ENCODE assay signal across 8 mouse cellular contexts in the genomic region with DNA sequence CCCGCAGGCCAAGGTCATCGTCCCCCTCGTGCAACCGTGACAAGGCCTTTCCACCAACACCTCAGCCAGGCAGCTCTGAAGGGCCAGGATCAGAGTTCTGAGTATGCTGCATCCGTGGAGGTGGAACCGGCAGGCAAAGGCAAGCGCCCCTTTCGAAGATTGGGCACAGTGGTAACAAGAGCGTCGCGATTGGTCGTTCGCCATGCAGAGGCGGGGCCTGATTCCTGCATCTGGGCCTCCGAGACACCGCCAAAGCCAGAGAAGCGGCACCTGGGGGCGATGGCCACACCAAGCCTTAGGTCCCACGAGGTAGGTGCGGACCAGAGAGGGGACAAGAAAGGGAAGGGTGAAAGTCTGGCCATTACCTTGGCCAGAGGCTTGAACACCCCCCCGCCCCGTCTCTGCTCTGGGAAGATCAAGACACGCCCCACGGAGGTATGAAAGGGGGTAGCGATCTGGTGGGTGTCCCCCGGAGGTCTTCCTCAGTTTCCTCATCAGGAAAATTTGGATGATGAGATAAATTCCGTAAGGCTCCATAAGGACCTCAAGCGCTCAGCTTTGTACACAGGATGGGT. TPM values are rescaled to one million over a fixed set of nuclear protein-coding genes. Genes with fewer than 3 reads are reported as not detected.
DNase-seq lines count a peak whose midpoint lies in the region; ATAC-seq and TF ChIP-seq lines count a peak whose summit lies in the region.

A gene (minus strand): TSS at position 99 of the 575 bp plus-strand sequence.

- WGBS in heart, embryonic 14.5 days, result 6% methylated on average over 28 of the region's 28 CpGs
- WGBS in embryonic facial prominence, embryonic 13.5 days, result 4% methylated on average over 28 of the region's 28 CpGs
- 6% methylated on average over 28 of the region's 28 CpGs for WGBS in hindbrain, postnatal 0 days
- 9% methylated on average over 28 of the region's 28 CpGs for WGBS in liver, embryonic 11.5 days

- no peak within 1 kb of the TSS for H3K27ac ChIP-seq in heart, embryonic 14.5 days (replicated peaks in 1 of 2; ENCODE audit: control insufficient read depth in 1 of 2, insufficient read depth in 1 of 2, low read depth in 2 of 2, low read length in 2 of 2)
- no peak within 1 kb of the TSS for H3K27ac ChIP-seq in embryonic facial prominence, embryonic 13.5 days
- H3K27ac ChIP-seq in hindbrain, postnatal 0 days, result peak within 1 kb of the TSS; percentile 73
- no peak within 1 kb of the TSS for H3K27ac ChIP-seq in liver, embryonic 11.5 days (ENCODE audit: low read depth, low read length)

- H3K9ac ChIP-seq in heart, embryonic 14.5 days (ENCODE audit: low read length), result peak within 1 kb of the TSS; percentile 58
- peak within 1 kb of the TSS; percentile 68 for H3K9ac ChIP-seq in embryonic facial prominence, embryonic 13.5 days
- H3K9ac ChIP-seq in hindbrain, postnatal 0 days (replicated peaks; ENCODE audit: low read length), result peak within 1 kb of the TSS; percentile 65
- no peak within 1 kb of the TSS for H3K9ac ChIP-seq in liver, embryonic 11.5 days (ENCODE audit: low read depth, low read length)

- peaks cover 34% of the 10 kb centered on the region for H3K27me3 ChIP-seq in heart, embryonic 14.5 days (ENCODE audit: control insufficient read depth, insufficient read depth, low read length)
- peaks cover 31% of the 10 kb centered on the region for H3K27me3 ChIP-seq in embryonic facial prominence, embryonic 13.5 days
- H3K27me3 ChIP-seq in hindbrain, postnatal 0 days (ENCODE audit: insufficient read depth, low read length), result no peaks in the 10 kb centered on the region
- peaks cover 41% of the 10 kb centered on the region for H3K27me3 ChIP-seq in liver, embryonic 11.5 days (replicated peaks; ENCODE audit: control insufficient read depth, insufficient read depth, low read length)

- TF ChIP-seq CTCF in hindbrain, postnatal 0 days (IDR thresholded peaks at IDR 0.05; ENCODE audit: low read depth), result no peak

- peaks cover 14% of the 10 kb centered on the region; the same call in 1 of the 2 replicates for H3K36me3 ChIP-seq in heart, embryonic 14.5 days (ENCODE audit: control insufficient read depth, insufficient read depth, low read length)
- peaks cover 13% of the 10 kb centered on the region; the same call in 1 of the 2 replicates for H3K36me3 ChIP-seq in embryonic facial prominence, embryonic 13.5 days
- H3K36me3 ChIP-seq in hindbrain, postnatal 0 days (ENCODE audit: insufficient read depth, low read length), result no peaks in the 10 kb centered on the region
- 0 out of 2 replicates have a peak, but pooled peaks cover 4% of the 10 kb centered on the region for H3K36me3 ChIP-seq in liver, embryonic 11.5 days (ENCODE audit: control insufficient read depth, insufficient read depth, low read length)

- peaks cover 3 to 17% of the 10 kb centered on the region in 2 experiments; a peak in 3 of 4 replicates for H3K4me1 ChIP-seq in heart, embryonic 14.5 days (ENCODE audit: control insufficient read depth in 2 of 2, insufficient read depth in 2 of 2, low read length in 2 of 2)
- peaks cover 28% of the 10 kb centered on the region for H3K4me1 ChIP-seq in embryonic facial prominence, embryonic 13.5 days
- H3K4me1 ChIP-seq in hindbrain, postnatal 0 days (ENCODE audit: insufficient read depth, low read length), result peaks cover 15% of the 10 kb centered on the region
- H3K4me1 ChIP-seq in liver, embryonic 11.5 days (replicated peaks; ENCODE audit: control insufficient read depth, insufficient read depth, low read length), result peaks cover 14% of the 10 kb centered on the region

- H3K9me3 ChIP-seq in heart, embryonic 14.5 days (ENCODE audit: control insufficient read depth, low read length), result no peaks in the 10 kb centered on the region
- no peaks in the 10 kb centered on the region for H3K9me3 ChIP-seq in embryonic facial prominence, embryonic 13.5 days
- H3K9me3 ChIP-seq in hindbrain, postnatal 0 days (ENCODE audit: low read length), result no peaks in the 10 kb centered on the region
- no peaks in the 10 kb centered on the region for H3K9me3 ChIP-seq in liver, embryonic 11.5 days (ENCODE audit: control insufficient read depth, low read length)

- ATAC-seq in heart, embryonic 14.5 days (ENCODE audit: insufficient number of reproducible peaks, insufficient read depth, low FRiP score, low read depth), result no peak
- 0 out of 2 replicates have a peak, but pooled peaks have one; percentile 40 for ATAC-seq in embryonic facial prominence, embryonic 13.5 days (ENCODE audit: insufficient number of reproducible peaks, insufficient read depth, low FRiP score, low TSS enrichment, low read depth)
- ATAC-seq in hindbrain, postnatal 0 days, result peak; percentile 75
- ATAC-seq in liver, embryonic 11.5 days (replicated peaks; ENCODE audit: low FRiP score), result peak; percentile 56; the same call in 1 of the 2 replicates

- no peak for DNase-seq in heart, postnatal 4 days
- peak; percentile 50 for DNase-seq in T-cell, adult 2 months (ENCODE audit: low spot score)
- DNase-seq in hindbrain, postnatal 0 days (ENCODE audit: low spot score), result peak; percentile 87
- no peak for DNase-seq in liver, embryonic 11.5 days (ENCODE audit: low spot score)
- DNase-seq in right cerebral cortex, adult 2 months (ENCODE audit: low spot score in 2 of 2), result peak; percentile 76 to 83
- no peak for DNase-seq in gastrocnemius, postnatal 25 days

- H3K4me2 ChIP-seq in heart, embryonic 14.5 days (ENCODE audit: low read length), result peak within 1 kb of the TSS; percentile 78
- peak within 1 kb of the TSS; percentile 97 for H3K4me2 ChIP-seq in embryonic facial prominence, embryonic 13.5 days
- peak within 1 kb of the TSS; percentile 90 for H3K4me2 ChIP-seq in hindbrain, postnatal 0 days (ENCODE audit: low read depth, low read length)
- peak within 1 kb of the TSS; percentile 79 for H3K4me2 ChIP-seq in liver, embryonic 11.5 days

- peak within 1 kb of the TSS; percentile 22 to 39 for H3K4me3 ChIP-seq in heart, embryonic 14.5 days (ENCODE audit: control insufficient read depth in 1 of 2, insufficient read depth in 1 of 2, low read depth in 1 of 2, low read length in 2 of 2)
- H3K4me3 ChIP-seq in embryonic facial prominence, embryonic 13.5 days, result peak within 1 kb of the TSS; percentile 55
- peak within 1 kb of the TSS; percentile 48 for H3K4me3 ChIP-seq in hindbrain, postnatal 0 days (ENCODE audit: low read length)
- peak within 1 kb of the TSS; percentile 42 for H3K4me3 ChIP-seq in liver, embryonic 11.5 days (ENCODE audit: low read depth, low read length)

RNA-seq across cellular contexts. Expression of the gene that starts here (rescaled TPM):
- 0.13 TPM in 1 of 2 replicates, not detected in the other for polyA plus RNA-seq in heart, embryonic 14.5 days (2014; fragmentation: Nextera tagmentation; extraction: Ambion mirVana)
- total RNA-seq in heart, postnatal 4 days (2021), result not detected
- polyA plus RNA-seq in embryonic facial prominence, embryonic 13.5 days (2015; fragmentation: Nextera tagmentation; extraction: Ambion mirVana), result 0.18 TPM in 1 of 2 replicates, not detected in the other
- total RNA-seq in hindbrain, postnatal 0 days (2014; rRNA removed), result 0.21 and 0.83 TPM in 2 replicates
- 0.73 and 0.76 TPM in 2 replicates for polyA plus RNA-seq in hindbrain, postnatal 0 days (2015; fragmentation: Nextera tagmentation; extraction: Ambion mirVana)
- not detected in 2 replicates for polyA plus RNA-seq in liver, embryonic 11.5 days (2014; fragmentation: Nextera tagmentation; extraction: Ambion mirVana)
- not detected for total RNA-seq in gastrocnemius, postnatal 25 days (2021)

Comparison
In these comparisons a context has a peak if more than half of its experiments do, and no peak if none do; other contexts are left out.
1. Peak in ATAC-seq, H3K4me3 ChIP-seq, H3K9ac ChIP-seq and H3K4me2 ChIP-seq in embryonic facial prominence, embryonic 13.5 days; RNA of the gene not detected or under 1 TPM.
2. Peak in DNase-seq, ATAC-seq, H3K4me3 ChIP-seq, H3K27ac ChIP-seq, H3K9ac ChIP-seq and H3K4me2 ChIP-seq in hindbrain, postnatal 0 days; RNA of the gene not detected or under 1 TPM.
3. Peak in ATAC-seq, H3K4me3 ChIP-seq and H3K4me2 ChIP-seq in liver, embryonic 11.5 days; RNA of the gene not detected or under 1 TPM.
4. DNase-seq: peak in T-cell, adult 2 months (single experiment) and right cerebral cortex, adult 2 months (2 of 2); none in heart, postnatal 4 days (single experiment), liver, embryonic 11.5 days (single experiment) and gastrocnemius, postnatal 25 days (single experiment).
5. Peak in every context shown above with its lines, with median percentiles within 50 percentile points of each other: H3K4me2 ChIP-seq and H3K4me3 ChIP-seq.